In genomic region chr16:38584761-38585160, GRCm38 (mm10) we compare ENCODE assay signal across 26 mouse cellular contexts. TPM values are rescaled to one million over a fixed set of nuclear protein-coding genes. Genes with fewer than 3 reads are reported as not detected.
DNase-seq lines count a peak whose midpoint lies in the region; ATAC-seq and TF ChIP-seq lines count a peak whose summit lies in the region.
"Had no signal": no experiment of that assay in that cellular context is flagged by ENCODE, and none has a peak within 500 bp of the region (broad histone marks: within the 10 kb centered on the region; RNA-seq: fewer than 3 reads in every experiment).

No protein-coding gene starts in this region.

- no peaks in the 10 kb centered on the region for H3K9me3 ChIP-seq in G1E (replicated peaks)
- no peaks in the 10 kb centered on the region for H3K9me3 ChIP-seq in forebrain, postnatal 0 days (ENCODE audit: low read length)
- no peaks in the 10 kb centered on the region for H3K9me3 ChIP-seq in hindbrain, embryonic 11.5 days (ENCODE audit: control insufficient read depth, low read length)
- H3K9me3 ChIP-seq: embryonic facial prominence, embryonic 13.5 days; forebrain, embryonic 10.5 days; forebrain, embryonic 15.5 days; limb, embryonic 13.5 days; lung, embryonic 15.5 days; midbrain, embryonic 15.5 days had no signal

- DNase-seq in G1E (ENCODE audit: low spot score) (no peak), R1 (ENCODE audit: low read depth, low spot score) (peak; percentile 31), adipocyte (ENCODE audit: low spot score) (no peak)
- peak; percentile 41 to 62 for DNase-seq in thymus, adult 18-20 months
- DNase-seq in thymus, postnatal 25 days: peak; percentile 64
- DNase-seq in forebrain, postnatal 0 days: no peak
- no peak for DNase-seq in hindbrain, embryonic 11.5 days (ENCODE audit: low spot score)
- DNase-seq: adrenal gland, postnatal 10 days; cerebellum, adult 11-12 months; cerebellum, adult 9-11 months; heart, postnatal 4 days; kidney, adult 18-20 months; kidney, postnatal 4 days; lung, postnatal 4 days; right cerebral cortex, adult 18-20 months had no signal

- no peak for ATAC-seq in G1E (ENCODE audit: extremely low read depth, insufficient number of reproducible peaks, low FRiP score, poor library complexity, severe bottlenecking)
- no peak for ATAC-seq in forebrain, postnatal 0 days
- ATAC-seq in hindbrain, embryonic 11.5 days (ENCODE audit: low FRiP score): no peak
- ATAC-seq: CD4-positive, CD25-positive, alpha-beta regulatory T cell, adult 4 months; forebrain, embryonic 15.5 days; midbrain, embryonic 15.5 days had no signal

- H3K4me2 ChIP-seq in forebrain, postnatal 0 days (ENCODE audit: low read depth): no peak overlapping the region
- no peak overlapping the region for H3K4me2 ChIP-seq in hindbrain, embryonic 11.5 days (replicated peaks; ENCODE audit: low read depth, low read length)
- H3K4me2 ChIP-seq: embryonic facial prominence, embryonic 13.5 days; forebrain, embryonic 15.5 days; hindbrain, embryonic 14.5 days; limb, embryonic 13.5 days; liver, embryonic 11.5 days; lung, embryonic 15.5 days; midbrain, embryonic 15.5 days had no signal

- no peak overlapping the region for H3K27ac ChIP-seq in forebrain, postnatal 0 days (ENCODE audit: low read depth, low read length)
- H3K27ac ChIP-seq in hindbrain, embryonic 11.5 days (ENCODE audit: low read depth, low read length): no peak overlapping the region
- H3K27ac ChIP-seq: embryonic facial prominence, embryonic 13.5 days; forebrain, embryonic 10.5 days; forebrain, embryonic 15.5 days; hindbrain, embryonic 14.5 days; kidney, postnatal 0 days; limb, embryonic 13.5 days; lung, embryonic 15.5 days; midbrain, embryonic 15.5 days; stomach, postnatal 0 days had no signal

- TF ChIP-seq CTCF in G1E (IDR thresholded peaks at IDR 0.05; ENCODE audit: low read depth, low read length): no peak
- no peak for TF ChIP-seq CTCF in forebrain, postnatal 0 days (IDR thresholded peaks at IDR 0.05; ENCODE audit: low read depth)

- H3K4me3 ChIP-seq in G1E (ENCODE audit: low read depth, low read length): peak overlapping the region; percentile 23; the same call in 1 of the 2 replicates
- H3K4me3 ChIP-seq in forebrain, postnatal 0 days (ENCODE audit: low read depth, low read length): no peak overlapping the region
- H3K4me3 ChIP-seq in hindbrain, embryonic 11.5 days (ENCODE audit: low read depth, low read length): no peak overlapping the region
- H3K4me3 ChIP-seq: embryonic facial prominence, embryonic 13.5 days; forebrain, embryonic 10.5 days; forebrain, embryonic 15.5 days; limb, embryonic 13.5 days; lung, embryonic 15.5 days; midbrain, embryonic 15.5 days had no signal

- peaks cover 18% of the 10 kb centered on the region for H3K4me1 ChIP-seq in G1E (ENCODE audit: insufficient read depth, low read depth, low read length)
- H3K4me1 ChIP-seq in forebrain, postnatal 0 days (ENCODE audit: insufficient read depth): no peaks in the 10 kb centered on the region
- H3K4me1 ChIP-seq in hindbrain, embryonic 11.5 days (replicated peaks; ENCODE audit: control insufficient read depth, insufficient read depth, low read length): no peaks in the 10 kb centered on the region
- H3K4me1 ChIP-seq: embryonic facial prominence, embryonic 13.5 days; forebrain, embryonic 10.5 days; forebrain, embryonic 15.5 days; limb, embryonic 13.5 days; lung, embryonic 15.5 days; midbrain, embryonic 15.5 days had no signal

- H3K9ac ChIP-seq in forebrain, postnatal 0 days: no peak overlapping the region
- no peak overlapping the region for H3K9ac ChIP-seq in hindbrain, embryonic 11.5 days (ENCODE audit: low read depth, low read length)
- H3K9ac ChIP-seq: embryonic facial prominence, embryonic 13.5 days; forebrain, embryonic 15.5 days; hindbrain, embryonic 14.5 days; limb, embryonic 13.5 days; lung, embryonic 15.5 days; midbrain, embryonic 15.5 days had no signal

- WGBS in forebrain, postnatal 0 days: 95% methylated on average over 7 of the region's 7 CpGs
- 90% methylated on average over 7 of the region's 7 CpGs for WGBS in hindbrain, embryonic 11.5 days

- H3K36me3 ChIP-seq in G1E (replicated peaks): peaks cover 94% of the 10 kb centered on the region
- H3K36me3 ChIP-seq in forebrain, postnatal 0 days (ENCODE audit: insufficient read depth): peaks cover 63% of the 10 kb centered on the region
- H3K36me3 ChIP-seq in hindbrain, embryonic 11.5 days (ENCODE audit: control insufficient read depth, insufficient read depth, low read length): peaks cover 12% of the 10 kb centered on the region

- no peaks in the 10 kb centered on the region for H3K27me3 ChIP-seq in G1E (ENCODE audit: insufficient read depth, low read length)
- H3K27me3 ChIP-seq in forebrain, postnatal 0 days (ENCODE audit: insufficient read depth, low read length): no peaks in the 10 kb centered on the region
- H3K27me3 ChIP-seq in hindbrain, embryonic 11.5 days (ENCODE audit: control insufficient read depth, insufficient read depth, low read length): no peaks in the 10 kb centered on the region
- H3K27me3 ChIP-seq: embryonic facial prominence, embryonic 13.5 days; forebrain, embryonic 15.5 days; limb, embryonic 13.5 days; lung, embryonic 15.5 days; midbrain, embryonic 15.5 days had no signal

RNA-seq across cellular contexts. Expression of gene Tmem39a, which starts 26.3 kb away (rescaled TPM):
- total RNA-seq in G1E (2014; fragmentation: Nextera tagmentation) (148 and 206 TPM in 2 replicates), G1E (2017) (53.5 and 62.1 TPM in 2 replicates)
- 10.7 and 17.3 TPM in 2 replicates for polyA plus RNA-seq in G1E (2012)
- total RNA-seq in forebrain, postnatal 0 days (2014; rRNA removed): 12.1 and 16.2 TPM in 2 replicates
- polyA plus RNA-seq in forebrain, postnatal 0 days (2015; fragmentation: Nextera tagmentation; extraction: Ambion mirVana): 14.4 and 16.2 TPM in 2 replicates
- 74.8 and 91.1 TPM in 2 replicates for polyA plus RNA-seq in hindbrain, embryonic 11.5 days (2014; fragmentation: Nextera tagmentation; extraction: Ambion mirVana)

RNA-seq across cellular contexts. Expression of gene Poglut1, which starts 34.7 kb away (rescaled TPM):
- 74.7 and 79.0 TPM in 2 replicates for total RNA-seq in G1E (2014; fragmentation: Nextera tagmentation)
- 26.1 and 35.0 TPM in 2 replicates for total RNA-seq in G1E (2017)
- polyA plus RNA-seq in G1E (2012): 8.8 and 10.0 TPM in 2 replicates
- 38.4 and 47.5 TPM in 2 replicates for total RNA-seq in forebrain, postnatal 0 days (2014; rRNA removed)
- 29.8 and 36.5 TPM in 2 replicates for polyA plus RNA-seq in forebrain, postnatal 0 days (2015; fragmentation: Nextera tagmentation; extraction: Ambion mirVana)
- polyA plus RNA-seq in hindbrain, embryonic 11.5 days (2014; fragmentation: Nextera tagmentation; extraction: Ambion mirVana): 69.8 and 77.3 TPM in 2 replicates

Comparison
In these comparisons a context has a peak if more than half of its experiments do, and no peak if none do; other contexts are left out.
1. DNase-seq: peak in R1 (single experiment), thymus, adult 18-20 months (2 of 2) and thymus, postnatal 25 days (single experiment); none in G1E (single experiment), forebrain, postnatal 0 days (single experiment), hindbrain, embryonic 11.5 days (single experiment) and adipocyte (single experiment).